Mouse (Mus musculus): Measurements from ENCODE around the gene Rilp.
A peak's percentile ranks its signal among the peaks of the same experiment; 100 is the strongest.
"Not testable (repeated sequence)": the region's sequence is repeated elsewhere in the genome, so short reads cannot be mapped to it uniquely, and the experiment has no call there.

Rilp gene

GRCm38 (mm10) chr11:75533314-75534015 is 23.6 kb downstream of the Rilp start:
- no peak for DNase-seq (ENCODE audit: low read depth)

- no peak for DNase-seq (ENCODE audit: low read depth)
Measured at GRCm38 (mm10) chr11:75534286-75535033, 24.6 kb downstream of the Rilp start.

GRCm38 (mm10) chr11:75535106-75535795 is 25.4 kb downstream of the Rilp start:
- DNase-seq (ENCODE audit: low read depth): no peak

GRCm38 (mm10) chr11:75536255-75537024 is 26.5 kb downstream of the Rilp start:
- no peak for DNase-seq (ENCODE audit: low read depth)

GRCm38 (mm10) chr11:75537025-75537414 is 27.1 kb downstream of the Rilp start:
- DNase-seq (ENCODE audit: low read depth): no peak

GRCm38 (mm10) chr11:75537491-75538183 is 27.7 kb downstream of the Rilp start:
- no peak for DNase-seq (ENCODE audit: low read depth)

GRCm38 (mm10) chr11:75538184-75538969 is 28.5 kb downstream of the Rilp start:
- DNase-seq (ENCODE audit: low read depth): no peak

GRCm38 (mm10) chr11:75538970-75539299 is 29.0 kb downstream of the Rilp start:
- no peak for DNase-seq (ENCODE audit: low read depth)

- DNase-seq (ENCODE audit: low read depth): no peak
Measured at GRCm38 (mm10) chr11:75540209-75540608, 30.3 kb downstream of the Rilp start.

- DNase-seq (ENCODE audit: low read depth): no peak
Measured at GRCm38 (mm10) chr11:75540710-75541581, 31.1 kb downstream of the Rilp start.

- no peak for DNase-seq (ENCODE audit: low read depth)
Measured at GRCm38 (mm10) chr11:75544713-75545112, 34.8 kb downstream of the Rilp start.

- DNase-seq (ENCODE audit: low read depth): no peak
Measured at GRCm38 (mm10) chr11:75546057-75546456, 36.2 kb downstream of the Rilp start.

GRCm38 (mm10) chr11:75549658-75550111 is 39.8 kb downstream of the Rilp start:
- no peak for DNase-seq (ENCODE audit: low read depth)

GRCm38 (mm10) chr11:75550200-75550946 is 40.5 kb downstream of the Rilp start:
- peak; percentile 52 for DNase-seq (ENCODE audit: low read depth)

- DNase-seq (ENCODE audit: low read depth): no peak
Measured at GRCm38 (mm10) chr11:75551321-75551720, 41.4 kb downstream of the Rilp start.

- DNase-seq (ENCODE audit: low read depth): peak; percentile 70
Measured at GRCm38 (mm10) chr11:75551961-75552441, 42.1 kb downstream of the Rilp start.

- DNase-seq (ENCODE audit: low read depth): peak; percentile 57
Measured at GRCm38 (mm10) chr11:75552906-75553482, 43.1 kb downstream of the Rilp start.

GRCm38 (mm10) chr11:75556006-75556405 is 46.1 kb downstream of the Rilp start:
- not testable (repeated sequence) for DNase-seq (ENCODE audit: low read depth)

Data from NIH3T3 (cell line).